Mouse (Mus musculus) gonadal fat pad, adult 2 months (tissue): ENCODE data around the gene Dnali1. TPM values are rescaled to one million over a fixed set of nuclear protein-coding genes. Genes with fewer than 3 reads are reported as not detected.

Source experiments
- DNase-seq: peaks from one replicate; pipeline ENCODE4 v3.0.0-alpha.2; 2012; ENCODE audit warnings: low read depth
- polyA plus RNA-seq: library from polyadenylated mRNA; depleted of rRNA; stranded (reverse); fragments of >200 nt; gene quantifications from 2 replicates; pipeline ENCODE4 v1.2.3, GENCODE M21; 2012; rRNA removed

The Dnali1 gene
- polyA plus RNA-seq, 1 experiment = 2.0 TPM

DNA sequence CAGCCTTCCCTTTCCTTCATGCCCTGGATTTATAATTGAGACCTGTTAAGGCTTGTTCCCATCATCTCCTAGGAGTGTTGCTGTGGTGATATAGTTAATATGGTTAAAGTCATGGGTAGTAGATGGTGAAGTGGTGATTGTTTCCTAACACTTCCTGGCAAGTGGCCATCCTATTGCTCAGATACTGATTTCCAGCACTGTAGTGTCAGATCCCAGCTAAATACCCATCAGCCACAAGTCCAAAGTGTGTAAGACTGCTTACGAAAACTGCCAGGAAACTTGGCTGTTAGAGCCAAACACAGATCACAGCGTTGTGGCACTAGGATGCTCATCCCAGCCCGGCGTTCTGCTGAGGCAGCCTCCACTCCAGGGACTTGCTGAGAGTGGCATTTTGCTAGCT lies 31.2 kb downstream of the Dnali1 start:
- DNase-seq = peak; percentile 50

DNA sequence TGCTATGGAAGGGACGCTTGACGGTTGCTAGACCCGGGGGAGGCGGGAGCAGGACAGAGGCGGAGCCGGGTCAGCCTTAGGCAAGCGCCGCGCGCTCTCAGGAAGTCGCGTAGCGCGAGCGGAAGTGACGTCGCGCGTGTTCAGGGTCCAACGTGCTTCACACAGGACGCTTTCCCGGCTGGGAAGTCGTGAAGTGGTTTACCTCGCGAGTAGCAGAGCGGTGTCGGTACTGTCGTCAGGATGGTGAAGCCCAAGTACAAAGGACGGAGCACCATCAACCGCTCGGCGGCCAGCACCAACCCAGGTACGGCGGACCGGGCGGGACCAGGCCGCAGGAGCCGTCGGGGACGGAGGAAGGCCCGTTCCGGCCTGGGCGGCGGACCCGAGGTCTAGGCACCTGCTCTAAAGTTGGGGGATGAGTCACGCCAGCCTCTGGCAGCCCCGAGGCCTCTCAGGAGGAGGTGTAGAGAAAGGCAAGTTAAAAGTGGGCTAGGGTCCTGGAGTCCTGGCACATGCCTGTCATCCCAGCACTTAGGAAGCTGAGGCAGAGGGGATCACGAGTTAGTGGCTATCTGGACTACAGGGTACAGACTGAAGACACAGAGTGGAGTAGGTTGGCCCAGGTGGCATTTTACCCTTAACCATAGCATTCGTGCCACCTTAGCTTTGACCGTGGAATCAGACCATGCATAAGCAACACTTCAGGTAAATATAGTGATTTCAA lies 35.5 kb downstream of the Dnali1 start:
- peak; percentile 26 for DNase-seq

DNA sequence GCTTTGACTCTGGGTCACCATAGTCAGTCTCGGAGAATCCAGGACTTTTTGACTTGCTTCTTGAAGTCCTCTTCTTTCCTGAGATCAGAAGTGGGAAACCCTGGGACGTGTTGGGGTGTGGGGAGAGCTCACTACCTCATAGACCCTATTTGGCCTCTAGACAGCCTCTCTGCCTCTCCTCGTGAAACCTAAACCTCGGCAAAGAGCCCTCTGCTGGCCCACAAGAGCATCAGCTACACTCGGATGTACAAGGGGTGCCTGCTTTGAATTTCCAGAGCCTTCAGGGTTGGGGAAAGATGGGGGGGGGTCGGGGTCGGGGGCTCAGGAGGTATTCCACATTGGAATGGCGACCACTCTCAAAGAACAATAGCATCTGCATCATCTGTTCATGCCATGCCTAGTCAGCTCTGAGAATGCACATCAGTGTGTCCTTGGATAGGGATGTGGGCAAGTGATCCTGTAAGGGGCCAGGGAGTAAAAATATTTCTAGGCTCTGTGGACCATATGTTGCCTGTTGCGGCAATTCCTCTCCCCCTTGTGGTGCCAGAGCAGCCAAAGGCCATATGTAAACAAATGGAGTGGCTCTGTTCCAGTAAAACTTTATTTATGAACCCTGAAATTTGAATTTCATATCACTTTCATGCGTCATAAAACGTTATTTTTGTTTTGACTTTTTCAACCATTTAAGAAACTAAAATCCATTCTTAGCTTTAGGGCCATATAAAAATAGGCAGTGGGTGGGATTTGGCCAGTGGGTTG lies 44.5 kb downstream of the Dnali1 start:
- no peak for DNase-seq

DNA sequence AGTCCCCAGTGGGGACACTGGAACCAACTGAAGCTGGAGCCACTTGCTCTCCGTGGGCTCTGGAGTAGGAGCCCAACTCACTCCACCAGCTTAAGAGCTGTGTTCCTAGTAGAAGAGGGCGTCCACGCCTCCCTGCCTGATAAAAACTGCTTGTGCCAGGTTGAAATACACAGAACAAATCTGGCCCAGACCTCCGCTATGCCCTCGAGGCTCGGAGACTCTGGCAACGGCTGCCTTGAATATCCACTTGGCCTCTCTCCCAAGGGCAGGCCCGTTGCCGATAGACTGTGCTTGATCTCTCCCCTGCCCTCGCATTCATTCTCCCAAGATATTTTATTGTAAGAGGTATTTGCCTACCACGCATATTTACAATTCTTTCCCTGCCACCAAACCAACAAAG lies 48.1 kb downstream of the Dnali1 start:
- DNase-seq = no peak

DNA sequence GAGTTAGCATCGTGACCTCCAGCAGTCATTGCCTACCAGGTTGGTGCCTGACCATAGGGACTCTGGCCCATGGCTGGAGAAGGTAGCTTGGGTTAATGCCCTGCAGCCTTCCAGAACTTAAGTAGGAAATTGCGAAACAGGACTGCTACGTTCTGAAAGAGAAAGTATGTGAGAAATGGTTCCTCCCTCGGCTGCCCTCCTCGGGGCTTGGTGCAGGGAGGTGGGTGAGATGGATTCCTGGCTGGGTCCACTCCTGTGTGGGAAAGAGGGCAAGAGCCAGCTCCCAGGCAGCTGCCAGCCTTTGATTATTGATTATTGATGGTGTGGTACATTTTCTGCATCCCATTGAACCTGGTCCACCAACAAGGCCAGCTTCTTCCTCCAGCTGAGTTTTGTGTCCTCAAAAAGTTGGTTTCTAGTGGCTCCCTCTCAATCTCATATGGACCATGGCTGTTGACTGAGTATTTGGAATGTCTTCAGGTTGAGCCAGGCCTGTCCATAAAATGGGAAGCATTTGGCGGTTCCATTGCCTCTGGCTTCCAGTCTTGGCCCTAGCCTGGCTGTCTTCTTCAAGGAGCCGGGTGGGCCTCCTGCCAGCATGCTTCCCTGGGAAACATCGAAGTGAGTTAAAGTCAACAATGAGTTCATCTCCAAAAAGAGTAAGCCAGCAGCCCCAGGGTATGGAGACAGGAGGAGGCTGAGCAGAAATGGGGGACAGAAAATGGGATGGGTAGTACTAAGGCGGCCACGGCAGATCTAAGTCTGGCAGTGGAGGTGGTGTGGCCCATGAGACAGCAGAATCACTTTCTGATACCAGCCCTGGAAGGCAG lies 49.5 kb downstream of the Dnali1 start, which contains the start of gene Gnl2:
TSS of gene Gnl2 (plus strand) at position 780 of the 830 bp plus-strand sequence.
- DNase-seq = no peak

DNA sequence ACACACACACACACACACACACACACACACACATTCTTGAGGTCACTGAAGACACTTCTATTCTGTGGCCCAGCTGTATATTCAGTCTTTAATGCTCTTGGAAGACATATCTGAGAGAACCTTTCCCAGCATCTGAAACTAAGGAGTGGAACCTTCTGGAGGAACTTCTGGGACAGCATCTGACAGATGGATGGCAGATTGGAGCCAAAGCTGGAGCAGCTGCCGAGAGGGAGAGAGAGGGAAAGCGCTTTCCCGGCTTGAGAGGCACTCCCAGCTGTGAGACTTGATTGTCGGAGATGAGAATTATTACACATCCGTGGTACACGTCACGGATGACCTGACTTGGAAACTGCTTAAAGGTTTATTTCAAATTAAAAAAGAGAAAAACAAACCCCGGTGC lies 56.8 kb downstream of the Dnali1 start:
- DNase-seq = no peak

DNA sequence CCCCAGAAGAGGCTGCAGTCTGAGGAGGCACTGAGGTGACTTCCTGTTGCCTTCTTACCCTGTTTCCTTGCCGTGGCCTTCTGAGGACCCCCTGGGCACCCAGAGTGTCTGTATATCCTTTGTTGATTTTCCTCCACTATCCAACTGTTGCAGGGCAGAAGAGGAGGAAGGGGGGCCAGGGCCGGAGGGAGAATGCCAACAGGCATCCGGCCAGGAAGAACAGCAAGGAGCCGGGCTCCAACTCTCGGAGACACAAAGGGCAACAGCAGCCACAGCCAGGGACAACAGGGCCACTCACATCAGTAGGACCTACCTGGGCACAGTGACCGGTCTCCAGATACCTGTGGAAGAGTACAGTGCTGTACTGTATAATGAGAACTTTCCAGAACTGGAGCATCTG lies 57.3 kb downstream of the Dnali1 start:
- no peak for DNase-seq

DNA sequence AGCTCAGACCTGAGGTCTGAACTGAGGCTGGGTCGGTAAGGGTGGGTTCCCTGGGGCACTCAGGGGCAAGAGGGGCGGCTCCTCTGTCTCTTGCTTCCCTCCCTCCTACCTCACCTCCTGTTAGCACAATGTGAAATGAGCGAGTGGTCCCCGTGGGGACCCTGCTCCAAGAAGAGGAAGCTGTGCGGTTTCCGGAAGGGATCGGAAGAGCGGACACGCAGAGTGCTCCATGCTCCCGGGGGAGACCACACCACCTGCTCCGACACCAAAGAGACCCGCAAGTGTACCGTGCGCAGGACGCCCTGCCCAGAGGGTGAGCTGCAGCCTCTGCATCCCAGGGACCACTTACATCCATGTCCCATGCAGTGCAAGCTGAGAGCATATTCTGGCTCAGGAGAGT lies 58.0 kb downstream of the Dnali1 start:
- no peak for DNase-seq

Other genes starting within 250 kb of the Dnali1 start
- 33.8 and 49.5 TPM in 2 replicates for gene Yrdc, start 215.0 kb downstream of the Dnali1 start, polyA plus RNA-seq
- 76.3 and 77.6 TPM in 2 replicates for gene 1110065P20Rik, start 214.5 kb downstream of the Dnali1 start, polyA plus RNA-seq
- gene Maneal, start 203.5 kb downstream of the Dnali1 start, polyA plus RNA-seq = 0.19 and 0.23 TPM in 2 replicates
- gene Epha10, start 184.8 kb downstream of the Dnali1 start, polyA plus RNA-seq = 0.04 TPM in 1 of 2 replicates, not detected in the other
- 13.3 and 14.8 TPM in 2 replicates for gene 9930104L06Rik, start 128.7 kb downstream of the Dnali1 start, polyA plus RNA-seq
- 2.4 and 2.5 TPM in 2 replicates for gene Cdca8, start 126.4 kb downstream of the Dnali1 start, polyA plus RNA-seq
- gene Rspo1, start 79.3 kb downstream of the Dnali1 start, polyA plus RNA-seq = 18.3 and 27.2 TPM in 2 replicates
- gene Gnl2, start 49.1 kb downstream of the Dnali1 start, polyA plus RNA-seq = 23.1 and 24.1 TPM in 2 replicates
- gene Snip1, start 969 bp upstream of the Dnali1 start, polyA plus RNA-seq = 9.1 and 11.2 TPM in 2 replicates
- 15.0 and 15.5 TPM in 2 replicates for gene Meaf6, start 19.4 kb upstream of the Dnali1 start, polyA plus RNA-seq
- gene Zc3h12a, start 62.1 kb upstream of the Dnali1 start, polyA plus RNA-seq = 6.1 and 7.6 TPM in 2 replicates